Mouse (Mus musculus): ENCODE data around the gene Camkk2. TPM values are rescaled to one million over a fixed set of nuclear protein-coding genes. Genes with fewer than 3 reads are reported as not detected.
A peak's percentile ranks its signal among the peaks of the same experiment; 100 is the strongest.

Camkk2 gene
- polyA plus RNA-seq, 1 experiment from 2014 or later: 30.0 TPM

DNA sequence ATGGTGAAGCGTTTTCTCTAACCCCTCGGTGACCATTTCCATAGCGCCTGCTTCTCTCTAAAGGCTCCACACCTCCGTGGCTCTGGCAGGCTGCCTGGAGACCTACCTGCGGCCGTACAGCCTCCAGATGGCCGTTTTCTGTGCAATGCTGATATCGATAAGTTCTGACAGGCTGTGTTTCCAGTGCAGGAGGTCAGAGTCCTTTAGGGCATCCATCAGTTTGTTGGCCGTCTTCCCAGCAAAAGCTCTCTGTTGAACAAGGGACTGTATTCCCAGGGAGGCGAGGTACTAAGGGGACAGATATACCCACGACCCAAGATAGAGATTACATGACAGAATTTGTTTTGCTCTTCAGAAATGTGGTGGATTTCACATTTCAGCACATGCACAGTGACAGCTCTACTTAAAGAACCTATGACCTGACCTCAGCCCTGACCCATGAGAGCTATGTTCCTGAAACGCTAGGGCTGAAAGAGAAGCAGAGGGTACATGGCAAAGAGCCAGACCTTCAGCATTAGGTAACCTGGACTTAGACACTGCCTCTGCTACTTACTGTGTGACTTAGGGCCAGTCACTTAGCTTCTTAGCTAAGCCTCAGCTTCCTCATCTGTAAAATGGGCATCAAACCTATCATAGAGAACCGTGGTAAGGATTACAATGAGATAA lies 21.3 kb upstream of the Camkk2 start:
- Histone ChIP-seq H3K9me3 (replicated peaks) (no peaks in the 10 kb centered on the region), H3K27me3 (ENCODE audit: low read depth, poor library complexity, severe bottlenecking) (no peaks in the 10 kb centered on the region), H3K4me3 (no peak overlapping the region), H3K27ac (no peak overlapping the region), H3K4me1 (no peaks in the 10 kb centered on the region), H3K36me3 (peaks cover 98% of the 10 kb centered on the region)
- DNase-seq (ENCODE audit: low spot score): no peak
- 93% methylated on average over 13 of the region's 13 CpGs for WGBS

DNA sequence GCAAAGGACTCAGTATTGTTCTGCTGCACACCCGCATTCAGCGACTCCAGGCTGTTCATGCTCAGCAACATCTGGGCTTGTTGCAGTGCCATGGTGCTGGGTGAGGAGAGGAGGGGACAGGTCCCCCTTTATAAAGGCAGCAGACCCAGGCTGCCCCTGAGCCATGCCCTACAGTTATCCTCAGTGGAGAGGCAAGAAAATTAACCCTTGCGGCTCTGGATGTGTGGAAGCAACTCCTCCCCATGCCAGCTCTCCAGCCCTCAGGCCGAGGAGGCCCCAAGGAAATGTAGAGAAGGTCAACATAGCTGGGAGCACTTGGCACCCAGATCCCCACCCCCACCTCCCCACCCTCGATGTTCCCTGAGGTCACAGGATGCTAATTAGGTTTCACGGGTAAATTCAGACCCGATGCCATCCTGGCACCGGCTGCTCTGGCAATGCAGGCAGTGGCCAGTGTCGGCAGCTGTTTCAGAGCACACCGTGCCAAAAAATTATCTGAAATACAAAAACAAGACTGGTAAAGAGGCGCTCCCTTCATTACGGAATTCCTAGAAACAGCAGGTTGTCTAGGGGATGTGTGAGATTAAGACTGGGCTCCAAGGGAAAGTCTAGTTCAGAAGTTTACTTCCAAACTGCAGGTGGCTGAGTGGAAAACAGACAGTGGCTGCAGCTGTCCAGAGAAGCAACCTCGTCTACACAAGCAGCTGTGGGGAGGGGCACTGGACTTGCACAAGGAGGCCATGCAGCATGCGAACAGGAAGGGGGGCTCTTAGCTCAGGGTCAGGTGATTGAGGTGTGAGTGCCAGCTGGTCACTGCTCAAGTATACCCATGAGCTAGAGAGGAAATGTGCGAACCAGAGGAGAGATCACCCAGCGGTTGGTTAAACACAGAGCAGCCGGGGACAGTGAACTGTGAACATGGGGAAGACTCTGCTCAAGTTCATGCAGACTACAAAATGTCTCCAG lies 20.5 kb upstream of the Camkk2 start:
- H3K9me3 ChIP-seq (replicated peaks): no peaks in the 10 kb centered on the region
- no peaks in the 10 kb centered on the region for H3K4me1 ChIP-seq
- peaks cover 98% of the 10 kb centered on the region for H3K36me3 ChIP-seq
- no peaks in the 10 kb centered on the region for H3K27me3 ChIP-seq (ENCODE audit: low read depth, poor library complexity, severe bottlenecking)
- DNase-seq (ENCODE audit: low spot score): no peak
- H3K27ac ChIP-seq: no peak overlapping the region
- no peak overlapping the region for H3K4me3 ChIP-seq
- 93% methylated on average over 17 of the region's 17 CpGs for WGBS

DNA sequence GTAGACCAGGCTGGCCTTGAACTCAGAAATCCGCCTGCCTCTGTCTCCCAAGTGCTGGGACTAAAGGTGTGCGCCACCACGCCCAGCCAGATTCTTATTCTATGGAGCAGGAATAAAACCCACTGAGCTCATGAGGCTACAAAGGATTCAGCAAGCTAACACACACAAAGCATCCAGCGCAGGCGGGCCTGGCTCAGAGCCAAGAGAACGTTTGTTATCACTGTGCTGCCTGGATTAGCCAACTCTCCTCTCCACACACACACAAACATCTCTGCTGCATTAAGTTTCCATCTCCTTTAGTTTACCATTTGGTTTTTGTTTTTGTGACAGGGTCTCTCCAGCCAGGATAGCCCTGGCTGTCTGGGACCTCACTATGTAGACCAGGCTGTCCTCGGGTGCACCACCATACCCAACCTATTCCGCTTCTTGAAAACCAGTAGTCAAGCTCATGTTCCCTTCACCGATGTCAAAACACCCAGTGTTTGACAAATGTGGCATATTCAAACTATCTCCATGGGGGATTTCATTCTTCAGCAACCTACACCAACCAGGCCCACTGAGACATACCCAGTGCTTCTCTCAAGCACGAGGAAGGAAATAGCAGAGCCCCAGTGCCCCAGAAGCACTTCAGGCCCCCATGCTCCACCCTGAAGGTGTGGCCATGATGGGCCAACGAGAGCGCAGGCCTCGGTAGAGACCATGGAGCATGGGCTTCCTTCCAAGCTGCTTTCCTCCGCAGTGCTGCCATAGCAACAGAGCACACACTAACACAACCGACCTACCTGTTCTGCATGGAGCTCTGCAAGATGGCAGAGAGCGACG lies 19.6 kb upstream of the Camkk2 start:
- H3K4me1 ChIP-seq: no peaks in the 10 kb centered on the region
- DNase-seq (ENCODE audit: low spot score): no peak
- WGBS: 90% methylated on average over 17 of the region's 17 CpGs

DNA sequence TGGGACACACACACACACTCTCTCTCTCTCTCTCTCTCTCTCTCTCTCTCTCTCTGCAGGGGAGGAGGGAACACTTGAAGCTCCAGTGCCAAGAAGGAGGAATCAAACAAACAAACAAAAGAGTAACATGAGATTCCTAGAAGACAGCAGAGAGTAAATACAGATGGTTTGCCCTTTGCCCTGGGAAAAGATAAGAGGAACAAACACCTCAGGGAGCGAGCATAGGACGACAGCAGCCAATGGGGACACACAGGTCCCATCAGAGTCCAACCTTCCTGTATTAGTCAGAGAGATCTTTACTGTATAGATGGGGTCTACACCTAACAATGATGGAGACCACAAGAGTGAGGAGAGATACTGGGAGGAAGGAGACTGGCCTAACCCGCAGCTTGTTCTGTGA lies 18.7 kb upstream of the Camkk2 start:
- H3K36me3 ChIP-seq: peaks cover 98% of the 10 kb centered on the region
- no peaks in the 10 kb centered on the region for H3K27me3 ChIP-seq (ENCODE audit: low read depth, poor library complexity, severe bottlenecking)
- 88% methylated on average over 3 of the region's 3 CpGs for WGBS
- H3K4me1 ChIP-seq: no peaks in the 10 kb centered on the region
- no peak overlapping the region for H3K27ac ChIP-seq
- DNase-seq (ENCODE audit: low spot score): no peak
- no peak overlapping the region for H3K4me3 ChIP-seq
- no peaks in the 10 kb centered on the region for H3K9me3 ChIP-seq (replicated peaks)

More for the DNA sequence above, 19.6 kb upstream of the Camkk2 start:
- H3K27ac ChIP-seq: no peak overlapping the region
- H3K27me3 ChIP-seq (ENCODE audit: low read depth, poor library complexity, severe bottlenecking): no peaks in the 10 kb centered on the region
- H3K36me3 ChIP-seq: peaks cover 98% of the 10 kb centered on the region
- H3K9me3 ChIP-seq (replicated peaks): no peaks in the 10 kb centered on the region
- H3K4me3 ChIP-seq: no peak overlapping the region

DNA sequence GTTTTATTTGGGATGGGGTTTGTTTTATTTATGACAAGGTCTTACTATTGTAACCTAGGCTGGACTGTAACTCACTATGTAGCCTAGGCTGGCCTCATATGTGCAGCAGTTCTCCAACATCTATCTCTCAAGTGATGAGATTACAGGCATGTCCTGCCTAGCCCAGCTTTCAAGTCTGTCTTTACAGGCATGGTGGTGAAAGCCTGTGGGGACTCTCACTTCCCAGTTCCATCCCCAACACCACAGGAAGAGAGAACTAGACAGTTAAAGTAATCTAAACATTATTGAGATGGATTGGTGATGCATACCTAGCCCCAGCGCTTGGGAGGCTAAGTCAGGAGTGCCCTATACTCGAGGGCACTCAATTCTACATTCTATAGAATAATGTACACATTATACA lies 9.5 kb upstream of the Camkk2 start:
- H3K27ac ChIP-seq: no peak overlapping the region
- WGBS: 87% methylated on average over 2 of the region's 2 CpGs

DNA sequence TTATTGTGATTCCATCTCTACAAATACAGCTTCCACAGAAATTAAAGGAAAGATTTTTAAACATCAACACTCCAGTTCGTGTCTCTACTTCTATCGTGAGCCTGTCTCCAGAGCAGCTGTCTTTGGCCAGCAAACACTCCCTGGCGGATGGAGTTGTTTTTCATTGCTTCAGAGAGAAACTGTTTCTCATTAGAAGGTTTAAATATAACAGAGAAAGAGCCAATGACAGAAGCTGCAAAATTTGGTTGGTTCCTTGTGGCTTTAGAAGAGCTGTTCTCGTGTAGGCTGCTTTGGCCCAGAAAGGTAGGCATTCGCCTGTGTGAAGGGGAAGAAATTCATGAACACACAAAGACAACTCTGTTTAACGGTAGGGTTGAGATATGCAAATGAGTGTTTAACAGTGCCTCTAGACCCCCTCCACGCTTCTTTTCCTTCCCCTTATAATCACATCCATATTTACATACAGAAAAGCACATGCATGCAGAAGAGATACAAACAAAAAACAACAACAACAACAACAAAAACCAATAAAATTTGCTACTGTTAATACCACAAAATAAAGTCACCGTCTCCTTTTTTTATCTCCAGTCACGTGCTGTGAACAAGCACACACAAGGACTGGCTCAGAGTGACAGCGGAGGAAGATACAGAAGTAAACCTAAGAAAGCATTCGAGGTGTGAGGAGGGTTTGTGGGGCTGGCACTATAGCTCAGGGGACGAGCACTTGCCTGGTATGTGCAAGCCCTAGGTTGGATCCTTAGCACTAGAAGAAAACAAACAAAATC lies 7.0 kb upstream of the Camkk2 start:
- DNase-seq (ENCODE audit: low spot score): no peak
- peak overlapping the region; percentile 30; the same call in 1 of the 2 replicates for H3K27ac ChIP-seq

More for the DNA sequence above, 9.5 kb upstream of the Camkk2 start:
- Histone ChIP-seq H3K9me3 (replicated peaks) (no peaks in the 10 kb centered on the region), H3K4me3 (no peak overlapping the region), H3K36me3 (peaks cover 83% of the 10 kb centered on the region), H3K4me1 (peaks cover 16% of the 10 kb centered on the region), H3K27me3 (ENCODE audit: low read depth, poor library complexity, severe bottlenecking) (no peaks in the 10 kb centered on the region)
- no peak for DNase-seq (ENCODE audit: low spot score)

GRCm38 (mm10) chr5:122783726-122784406 lies 4.7 kb upstream of the Camkk2 start:
- Histone ChIP-seq H3K27ac (no peak overlapping the region), H3K36me3 (peaks cover 35% of the 10 kb centered on the region), H3K4me1 (peaks cover 27% of the 10 kb centered on the region), H3K27me3 (ENCODE audit: low read depth, poor library complexity, severe bottlenecking) (no peaks in the 10 kb centered on the region), H3K4me3 (no peak overlapping the region), H3K9me3 (replicated peaks) (no peaks in the 10 kb centered on the region)
- no peak for DNase-seq (ENCODE audit: low spot score)
- WGBS: 70% methylated on average over 14 of the region's 14 CpGs

More for the DNA sequence above, 7.0 kb upstream of the Camkk2 start:
- Histone ChIP-seq H3K4me3 (no peak overlapping the region), H3K9me3 (replicated peaks) (no peaks in the 10 kb centered on the region), H3K27me3 (ENCODE audit: low read depth, poor library complexity, severe bottlenecking) (no peaks in the 10 kb centered on the region), H3K36me3 (peaks cover 58% of the 10 kb centered on the region), H3K4me1 (peaks cover 16% of the 10 kb centered on the region)
- 65% methylated on average over 12 of the region's 12 CpGs for WGBS

DNA sequence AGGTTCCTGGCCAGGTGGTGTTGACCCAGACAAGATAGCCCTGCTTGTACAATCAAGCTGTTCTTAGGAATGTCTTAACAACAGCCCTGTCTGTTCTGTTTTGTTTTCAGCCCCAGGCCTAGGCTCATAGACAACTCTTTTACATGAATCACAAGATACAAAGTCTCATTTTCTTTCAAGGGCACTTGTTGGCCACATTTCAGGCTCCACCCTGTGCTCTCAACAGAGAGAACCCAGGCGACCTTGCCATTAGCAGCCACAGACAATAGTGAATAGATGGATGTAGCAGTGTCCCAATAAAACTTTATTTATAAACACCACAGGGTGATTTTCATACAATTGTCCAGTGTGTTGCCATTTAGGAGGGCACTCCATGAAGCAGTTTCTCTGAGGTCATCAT lies 2.9 kb upstream of the Camkk2 start:
- Histone ChIP-seq H3K27me3 (ENCODE audit: low read depth, poor library complexity, severe bottlenecking) (no peaks in the 10 kb centered on the region), H3K4me3 (no peak overlapping the region), H3K27ac (no peak overlapping the region), H3K9me3 (replicated peaks) (no peaks in the 10 kb centered on the region), H3K36me3 (peaks cover 17% of the 10 kb centered on the region), H3K4me1 (peaks cover 37% of the 10 kb centered on the region)
- 79% methylated on average over 1 of the region's 1 CpGs for WGBS
- no peak for DNase-seq (ENCODE audit: low spot score)

- Histone ChIP-seq H3K4me1 (peaks cover 26% of the 10 kb centered on the region), H3K4me3 (0 out of 2 replicates have a peak overlapping the region, but pooled peaks have one; percentile 6), H3K36me3 (peaks cover 12% of the 10 kb centered on the region), H3K27ac (no peak overlapping the region), H3K9me3 (replicated peaks) (no peaks in the 10 kb centered on the region), H3K27me3 (ENCODE audit: low read depth, poor library complexity, severe bottlenecking) (no peaks in the 10 kb centered on the region)
- WGBS: 91% methylated on average over 19 of the region's 19 CpGs
- DNase-seq (ENCODE audit: low spot score): no peak
Measured at GRCm38 (mm10) chr5:122780791-122781432, 1.7 kb upstream of the Camkk2 start.

GRCm38 (mm10) chr5:122778231-122779226 lies 680 bp downstream of the Camkk2 start:
- DNase-seq (ENCODE audit: low spot score): peak; percentile 72

More at GRCm38 (mm10) chr5:122778231-122779226, 680 bp downstream of the Camkk2 start:
- no peaks in the 10 kb centered on the region for H3K9me3 ChIP-seq (replicated peaks)
- 2% methylated on average over 53 of the region's 55 CpGs for WGBS
- no peaks in the 10 kb centered on the region for H3K27me3 ChIP-seq (ENCODE audit: low read depth, poor library complexity, severe bottlenecking)
- peak overlapping the region; percentile 90 for H3K4me3 ChIP-seq
- H3K27ac ChIP-seq: peak overlapping the region; percentile 94
- H3K4me1 ChIP-seq: peaks cover 31% of the 10 kb centered on the region
- peaks cover 24% of the 10 kb centered on the region for H3K36me3 ChIP-seq
